Mouse (Mus musculus): Measurements from ENCODE around the gene Osmr.
A peak's percentile ranks its signal among the peaks of the same experiment; 100 is the strongest.
"Not testable (repeated sequence)": the region's sequence is repeated elsewhere in the genome, so short reads cannot be mapped to it uniquely, and the experiment has no call there.

The Osmr gene

GRCm38 (mm10) chr15:6862125-6862524 is 12.6 kb downstream of the Osmr start:
- no peak for DNase-seq (ENCODE audit: low read depth, low spot score)

GRCm38 (mm10) chr15:6861617-6862016 is 13.2 kb downstream of the Osmr start:
- no peak for DNase-seq (ENCODE audit: low read depth, low spot score)

- DNase-seq (ENCODE audit: low read depth, low spot score), result no peak
Observed at GRCm38 (mm10) chr15:6859781-6860180, 15.0 kb downstream of the Osmr start.

- no peak for DNase-seq (ENCODE audit: low read depth, low spot score)
Observed at GRCm38 (mm10) chr15:6858871-6859270, 15.9 kb downstream of the Osmr start.

GRCm38 (mm10) chr15:6857270-6857905 is 17.4 kb downstream of the Osmr start:
- no peak for DNase-seq (ENCODE audit: low read depth, low spot score)

- no peak for DNase-seq (ENCODE audit: low read depth, low spot score)
Observed at GRCm38 (mm10) chr15:6849851-6850250, 24.9 kb downstream of the Osmr start.

- DNase-seq (ENCODE audit: low read depth, low spot score), result peak; percentile 5
Observed at GRCm38 (mm10) chr15:6840199-6840598, 34.6 kb downstream of the Osmr start.

GRCm38 (mm10) chr15:6815807-6816206 is 59.0 kb downstream of the Osmr start:
- no peak for DNase-seq (ENCODE audit: low read depth, low spot score)

- not testable (repeated sequence) for DNase-seq (ENCODE audit: low read depth, low spot score)
Observed at GRCm38 (mm10) chr15:6801212-6801611, 73.6 kb downstream of the Osmr start.

- no peak for DNase-seq (ENCODE audit: low read depth, low spot score)
Observed at GRCm38 (mm10) chr15:6792846-6793245, 81.9 kb downstream of the Osmr start.

GRCm38 (mm10) chr15:6791648-6792047 is 83.1 kb downstream of the Osmr start:
- no peak for DNase-seq (ENCODE audit: low read depth, low spot score)

- no peak for DNase-seq (ENCODE audit: low read depth, low spot score)
Observed at GRCm38 (mm10) chr15:6790011-6790410, 84.8 kb downstream of the Osmr start.

GRCm38 (mm10) chr15:6787236-6787635 is 87.5 kb downstream of the Osmr start:
- no peak for DNase-seq (ENCODE audit: low read depth, low spot score)

GRCm38 (mm10) chr15:6786212-6786611 is 88.6 kb downstream of the Osmr start:
- no peak for DNase-seq (ENCODE audit: low read depth, low spot score)

GRCm38 (mm10) chr15:6772265-6772664 is 102.5 kb downstream of the Osmr start:
- DNase-seq (ENCODE audit: low read depth, low spot score), result no peak
